Mouse (Mus musculus): ENCODE measurements around the gene Tex261. TPM values are rescaled to one million over a fixed set of nuclear protein-coding genes. Genes with fewer than 3 reads are reported as not detected.

Gene Tex261
- polyA plus RNA-seq, 1 experiment from 2014 or later, result 68.0 TPM

DNA sequence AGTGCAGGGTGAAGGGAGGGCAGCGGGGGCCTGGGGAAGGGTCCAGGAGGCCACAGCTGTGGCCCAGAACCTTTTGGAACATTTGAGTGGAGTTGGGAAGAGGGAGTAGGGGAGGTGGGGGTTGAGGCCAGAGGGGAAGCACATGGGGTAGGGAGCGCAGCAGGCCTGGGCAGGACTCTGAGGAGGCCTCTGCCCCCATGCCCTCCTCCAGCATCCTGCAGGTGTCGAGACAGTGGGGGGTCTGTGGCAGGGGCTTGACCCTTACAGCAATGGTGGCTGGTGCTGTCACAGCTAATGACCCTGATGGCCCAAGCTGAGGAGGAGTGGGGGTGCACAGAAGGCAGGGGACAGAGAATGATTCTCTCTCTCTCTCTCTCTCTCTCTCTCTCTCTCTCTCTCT lies 26.3 kb downstream of the Tex261 start:
- WGBS, result 26% methylated on average over 3 of the region's 3 CpGs
- DNase-seq (ENCODE audit: low spot score) (no peak), ATAC-seq (replicated peaks; ENCODE audit: low FRiP score) (no peak)
- Histone ChIP-seq H3K4me3 (ENCODE audit: low read depth, low read length) (no peak overlapping the region), H3K27me3 (ENCODE audit: control insufficient read depth, insufficient read depth, low read length) (peaks cover 2% of the 10 kb centered on the region; the same call in 1 of the 2 replicates), H3K9ac (ENCODE audit: low read length) (no peak overlapping the region), H3K4me1 (replicated peaks; ENCODE audit: control insufficient read depth, insufficient read depth, low read length) (peaks cover 4% of the 10 kb centered on the region; the same call in 1 of the 2 replicates), H3K4me2 (ENCODE audit: low read depth, low read length, severe bottlenecking) (no peak overlapping the region), H3K36me3 (ENCODE audit: control insufficient read depth, insufficient read depth, low read length) (no peaks in the 10 kb centered on the region), H3K27ac (ENCODE audit: low read depth, low read length) (no peak overlapping the region), H3K9me3 (ENCODE audit: control insufficient read depth, low read length) (no peaks in the 10 kb centered on the region)

GRCm38 (mm10) chr6:83745466-83745865 lies 30.1 kb downstream of the Tex261 start:
- H3K4me1 ChIP-seq (replicated peaks; ENCODE audit: control insufficient read depth, insufficient read depth, low read length), result peaks cover 4% of the 10 kb centered on the region; the same call in 1 of the 2 replicates
- peaks cover 3% of the 10 kb centered on the region; the same call in 1 of the 2 replicates for H3K9me3 ChIP-seq (ENCODE audit: control insufficient read depth, low read length)
- no peak overlapping the region for H3K4me2 ChIP-seq (ENCODE audit: low read depth, low read length, severe bottlenecking)
- peaks cover 2% of the 10 kb centered on the region; the same call in 1 of the 2 replicates for H3K27me3 ChIP-seq (ENCODE audit: control insufficient read depth, insufficient read depth, low read length)
- H3K27ac ChIP-seq (ENCODE audit: low read depth, low read length), result no peak overlapping the region
- H3K4me3 ChIP-seq (ENCODE audit: low read depth, low read length), result no peak overlapping the region
- 49% methylated on average over 2 of the region's 2 CpGs for WGBS
- no peak overlapping the region for H3K9ac ChIP-seq (ENCODE audit: low read length)
- H3K36me3 ChIP-seq (ENCODE audit: control insufficient read depth, insufficient read depth, low read length), result no peaks in the 10 kb centered on the region
- DNase-seq (ENCODE audit: low spot score), result no peak
- ATAC-seq (replicated peaks; ENCODE audit: low FRiP score), result no peak

DNA sequence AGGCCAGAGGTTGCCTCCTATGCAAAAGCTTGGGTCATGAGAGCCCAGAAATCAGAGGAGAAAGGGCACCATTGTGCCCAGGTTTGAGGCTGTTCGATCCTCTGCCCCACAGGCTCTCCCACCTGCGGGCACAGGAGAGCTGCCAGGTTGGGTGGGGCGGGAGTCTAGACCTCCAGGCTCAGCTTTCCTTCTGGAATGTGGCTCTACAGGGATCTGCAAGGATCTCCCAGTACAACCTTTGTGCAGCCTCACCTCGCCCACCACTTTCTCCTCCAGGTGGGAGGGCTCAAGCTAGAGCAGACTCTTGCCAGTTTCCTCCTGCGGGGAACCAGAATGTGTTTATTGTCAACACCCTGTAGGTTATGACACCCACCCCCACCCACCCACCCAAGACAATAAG lies 31.1 kb downstream of the Tex261 start:
- Histone ChIP-seq H3K9ac (ENCODE audit: low read length) (no peak overlapping the region), H3K4me2 (ENCODE audit: low read depth, low read length, severe bottlenecking) (no peak overlapping the region), H3K4me1 (replicated peaks; ENCODE audit: control insufficient read depth, insufficient read depth, low read length) (peaks cover 4% of the 10 kb centered on the region; the same call in 1 of the 2 replicates), H3K36me3 (ENCODE audit: control insufficient read depth, insufficient read depth, low read length) (no peaks in the 10 kb centered on the region), H3K27ac (ENCODE audit: low read depth, low read length) (no peak overlapping the region), H3K9me3 (ENCODE audit: control insufficient read depth, low read length) (peaks cover 3% of the 10 kb centered on the region; the same call in 1 of the 2 replicates), H3K27me3 (ENCODE audit: control insufficient read depth, insufficient read depth, low read length) (peaks cover 2% of the 10 kb centered on the region; the same call in 1 of the 2 replicates), H3K4me3 (ENCODE audit: low read depth, low read length) (no peak overlapping the region)
- 70% methylated on average over 5 of the region's 5 CpGs for WGBS
- ATAC-seq (replicated peaks; ENCODE audit: low FRiP score) (no peak), DNase-seq (ENCODE audit: low spot score) (no peak)

- Histone ChIP-seq H3K4me1 (replicated peaks; ENCODE audit: control insufficient read depth, insufficient read depth, low read length) (peaks cover 4% of the 10 kb centered on the region; the same call in 1 of the 2 replicates), H3K9me3 (ENCODE audit: control insufficient read depth, low read length) (peaks cover 3% of the 10 kb centered on the region; the same call in 1 of the 2 replicates), H3K4me2 (ENCODE audit: low read depth, low read length, severe bottlenecking) (no peak overlapping the region), H3K4me3 (ENCODE audit: low read depth, low read length) (no peak overlapping the region), H3K36me3 (ENCODE audit: control insufficient read depth, insufficient read depth, low read length) (no peaks in the 10 kb centered on the region), H3K27me3 (ENCODE audit: control insufficient read depth, insufficient read depth, low read length) (peaks cover 2% of the 10 kb centered on the region; the same call in 1 of the 2 replicates), H3K27ac (ENCODE audit: low read depth, low read length) (no peak overlapping the region), H3K9ac (ENCODE audit: low read length) (no peak overlapping the region)
- ATAC-seq (replicated peaks; ENCODE audit: low FRiP score), result no peak
- no peak for DNase-seq (ENCODE audit: low spot score)
- 70% methylated on average over 5 of the region's 5 CpGs for WGBS
Measured at GRCm38 (mm10) chr6:83744126-83744525, 31.5 kb downstream of the Tex261 start.

GRCm38 (mm10) chr6:83743212-83743611 lies 32.4 kb downstream of the Tex261 start:
- no peak for DNase-seq (ENCODE audit: low spot score)
- no peak overlapping the region for H3K4me3 ChIP-seq (ENCODE audit: low read depth, low read length)
- peaks cover 3% of the 10 kb centered on the region; the same call in 1 of the 2 replicates for H3K9me3 ChIP-seq (ENCODE audit: control insufficient read depth, low read length)
- H3K27me3 ChIP-seq (ENCODE audit: control insufficient read depth, insufficient read depth, low read length), result peaks cover 2% of the 10 kb centered on the region; the same call in 1 of the 2 replicates
- 63% methylated on average over 5 of the region's 5 CpGs for WGBS
- H3K27ac ChIP-seq (ENCODE audit: low read depth, low read length), result no peak overlapping the region
- H3K4me1 ChIP-seq (replicated peaks; ENCODE audit: control insufficient read depth, insufficient read depth, low read length), result peaks cover 4% of the 10 kb centered on the region; the same call in 1 of the 2 replicates
- no peak overlapping the region for H3K4me2 ChIP-seq (ENCODE audit: low read depth, low read length, severe bottlenecking)
- H3K36me3 ChIP-seq (ENCODE audit: control insufficient read depth, insufficient read depth, low read length), result no peaks in the 10 kb centered on the region
- no peak overlapping the region for H3K9ac ChIP-seq (ENCODE audit: low read length)
- no peak for ATAC-seq (replicated peaks; ENCODE audit: low FRiP score)

DNA sequence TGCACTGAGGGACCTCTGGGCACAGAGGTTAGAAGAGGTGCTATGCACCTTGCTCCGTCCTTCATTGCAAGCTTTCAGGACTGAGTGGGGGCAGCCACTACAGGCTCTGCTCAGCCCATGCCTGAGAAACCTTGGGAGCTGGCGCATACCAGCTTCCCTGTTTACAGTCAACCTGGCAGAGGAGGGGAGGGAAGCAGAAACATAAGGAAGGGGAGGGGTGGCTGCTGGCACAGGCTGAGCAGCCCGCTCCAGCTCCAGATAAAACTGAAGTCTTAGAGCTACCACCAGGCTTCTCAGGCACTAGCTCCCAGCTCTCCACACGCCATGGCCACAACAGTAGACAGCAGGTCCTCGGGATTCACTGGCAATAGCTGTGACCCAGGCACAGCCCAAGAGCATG lies 32.9 kb downstream of the Tex261 start, which contains the start of gene Atp6v1b1:
Gene Atp6v1b1, plus strand, starts transcription at position 230 of the 400 bp plus-strand sequence.
- H3K27me3 ChIP-seq (ENCODE audit: control insufficient read depth, insufficient read depth, low read length), result no peaks in the 10 kb centered on the region
- H3K4me1 ChIP-seq (replicated peaks; ENCODE audit: control insufficient read depth, insufficient read depth, low read length), result peaks cover 4% of the 10 kb centered on the region; the same call in 1 of the 2 replicates
- DNase-seq (ENCODE audit: low spot score) (no peak), ATAC-seq (replicated peaks; ENCODE audit: low FRiP score) (no peak)
- H3K4me3 ChIP-seq (ENCODE audit: low read depth, low read length), result no peak within 1 kb of the TSS
- no peak within 1 kb of the TSS for H3K4me2 ChIP-seq (ENCODE audit: low read depth, low read length, severe bottlenecking)
- no peaks in the 10 kb centered on the region for H3K36me3 ChIP-seq (ENCODE audit: control insufficient read depth, insufficient read depth, low read length)
- 61% methylated on average over 5 of the region's 5 CpGs for WGBS
- H3K27ac ChIP-seq (ENCODE audit: low read depth, low read length), result no peak within 1 kb of the TSS
- H3K9ac ChIP-seq (ENCODE audit: low read length), result no peak within 1 kb of the TSS
- peaks cover 3% of the 10 kb centered on the region; the same call in 1 of the 2 replicates for H3K9me3 ChIP-seq (ENCODE audit: control insufficient read depth, low read length)

GRCm38 (mm10) chr6:83738596-83738995 lies 37.0 kb downstream of the Tex261 start:
- Histone ChIP-seq H3K36me3 (ENCODE audit: control insufficient read depth, insufficient read depth, low read length) (no peaks in the 10 kb centered on the region), H3K27ac (ENCODE audit: low read depth, low read length) (no peak overlapping the region), H3K4me3 (ENCODE audit: low read depth, low read length) (no peak overlapping the region), H3K9ac (ENCODE audit: low read length) (no peak overlapping the region), H3K27me3 (ENCODE audit: control insufficient read depth, insufficient read depth, low read length) (no peaks in the 10 kb centered on the region), H3K4me1 (replicated peaks; ENCODE audit: control insufficient read depth, insufficient read depth, low read length) (no peaks in the 10 kb centered on the region), H3K9me3 (ENCODE audit: control insufficient read depth, low read length) (peaks cover 3% of the 10 kb centered on the region; the same call in 1 of the 2 replicates), H3K4me2 (ENCODE audit: low read depth, low read length, severe bottlenecking) (no peak overlapping the region)
- no peak for ATAC-seq (replicated peaks; ENCODE audit: low FRiP score)
- DNase-seq (ENCODE audit: low spot score), result no peak
- WGBS, result 77% methylated on average over 6 of the region's 6 CpGs

- Histone ChIP-seq H3K4me3 (ENCODE audit: low read depth, low read length) (no peak overlapping the region), H3K4me2 (ENCODE audit: low read depth, low read length, severe bottlenecking) (no peak overlapping the region), H3K9ac (ENCODE audit: low read length) (no peak overlapping the region), H3K4me1 (replicated peaks; ENCODE audit: control insufficient read depth, insufficient read depth, low read length) (no peaks in the 10 kb centered on the region), H3K36me3 (ENCODE audit: control insufficient read depth, insufficient read depth, low read length) (no peaks in the 10 kb centered on the region), H3K9me3 (ENCODE audit: control insufficient read depth, low read length) (peaks cover 3% of the 10 kb centered on the region; the same call in 1 of the 2 replicates), H3K27me3 (ENCODE audit: control insufficient read depth, insufficient read depth, low read length) (no peaks in the 10 kb centered on the region), H3K27ac (ENCODE audit: low read depth, low read length) (no peak overlapping the region)
- ATAC-seq (replicated peaks; ENCODE audit: low FRiP score) (no peak), DNase-seq (ENCODE audit: low spot score) (no peak)
- WGBS, result 27% methylated on average over 13 of the region's 13 CpGs
Measured at GRCm38 (mm10) chr6:83737311-83737710, 38.3 kb downstream of the Tex261 start.

GRCm38 (mm10) chr6:83731128-83731527 lies 44.5 kb downstream of the Tex261 start:
- Histone ChIP-seq H3K4me2 (ENCODE audit: low read depth, low read length, severe bottlenecking) (no peak overlapping the region), H3K27me3 (ENCODE audit: control insufficient read depth, insufficient read depth, low read length) (no peaks in the 10 kb centered on the region), H3K9ac (ENCODE audit: low read length) (no peak overlapping the region), H3K4me3 (ENCODE audit: low read depth, low read length) (no peak overlapping the region), H3K36me3 (ENCODE audit: control insufficient read depth, insufficient read depth, low read length) (no peaks in the 10 kb centered on the region), H3K9me3 (ENCODE audit: control insufficient read depth, low read length) (no peaks in the 10 kb centered on the region; the same call in 1 of the 2 replicates), H3K27ac (ENCODE audit: low read depth, low read length) (no peak overlapping the region), H3K4me1 (replicated peaks; ENCODE audit: control insufficient read depth, insufficient read depth, low read length) (no peaks in the 10 kb centered on the region)
- peak; percentile 88 for DNase-seq (ENCODE audit: low spot score)
- ATAC-seq (replicated peaks; ENCODE audit: low FRiP score), result no peak
- WGBS, result 22% methylated on average over 5 of the region's 5 CpGs

Measured in forebrain, embryonic 11.5 days (tissue).